Mouse (Mus musculus) heart, embryonic 15.5 days (tissue): ENCODE data around the gene Slc25a12. TPM values are rescaled to one million over a fixed set of nuclear protein-coding genes. Genes with fewer than 3 reads are reported as not detected.

Experiments
- ATAC-seq: fragments of 200-750 bp; cut with Nextera tagmentation; replicated peaks from 2 replicates; pipeline ENCODE4 v1.8.0; 2017; ENCODE audit warnings: low read depth, moderate TSS enrichment; ENCODE audit not compliant: insufficient number of reproducible peaks, insufficient read depth, low FRiP score
- H3K27ac ChIP-seq: fragments of 300-500 bp; sonication (generic); 2 replicates; pipeline ENCODE4 v1.5.1; 2015; ENCODE audit warnings: mild to moderate bottlenecking, inconsistent platforms
- H3K27me3 ChIP-seq: fragments of 300-500 bp; sonication (generic); 2 replicates; pipeline ENCODE4 v1.6.1; 2015; ENCODE audit warnings: inconsistent platforms
- H3K36me3 ChIP-seq: fragments of 300-500 bp; sonication (generic); 2 replicates; pipeline ENCODE4 v1.6.1; 2015; ENCODE audit warnings: mild to moderate bottlenecking, inconsistent platforms
- H3K4me1 ChIP-seq: fragments of 300-500 bp; sonication (generic); replicated peaks from 2 replicates; pipeline ENCODE4 v1.6.1; 2015; ENCODE audit warnings: inconsistent platforms
- H3K4me2 ChIP-seq: fragments of 300-500 bp; sonication (generic); 2 replicates; pipeline ENCODE4 v1.6.1; 2015; ENCODE audit warnings: inconsistent platforms, mild to moderate bottlenecking, moderate library complexity
- H3K4me3 ChIP-seq: fragments of 300-500 bp; sonication (generic); 2 replicates; pipeline ENCODE4 v1.5.1; 2015; ENCODE audit warnings: mild to moderate bottlenecking, inconsistent platforms
- H3K9ac ChIP-seq: fragments of 300-500 bp; sonication (generic); 2 replicates; pipeline ENCODE4 v1.6.1; 2015; ENCODE audit warnings: mild to moderate bottlenecking, inconsistent platforms
- H3K9me3 ChIP-seq: fragments of 300-500 bp; sonication (generic); replicated peaks from 2 replicates; pipeline ENCODE4 v1.6.1; 2016; ENCODE audit warnings: inconsistent platforms
- WGBS: fragments of 180-500 bp; shearing (Covaris S2); methylation state at CpG from one replicate; pipeline ENCODE4 v1.1.7; 2015; ENCODE audit warnings: mixed read lengths; 5-methylcytosine and 5-hydroxymethylcytosine counted together
- polyA plus RNA-seq: library from polyadenylated mRNA; unstranded; fragments of >200 nt; fragmentation: Nextera tagmentation; extraction: Ambion mirVana; gene quantifications from 2 replicates; pipeline ENCODE4 v1.2.1, GENCODE M21; 2015

The Slc25a12 gene
- polyA plus RNA-seq, 1 experiment from 2014 or later = 107 TPM

DNA sequence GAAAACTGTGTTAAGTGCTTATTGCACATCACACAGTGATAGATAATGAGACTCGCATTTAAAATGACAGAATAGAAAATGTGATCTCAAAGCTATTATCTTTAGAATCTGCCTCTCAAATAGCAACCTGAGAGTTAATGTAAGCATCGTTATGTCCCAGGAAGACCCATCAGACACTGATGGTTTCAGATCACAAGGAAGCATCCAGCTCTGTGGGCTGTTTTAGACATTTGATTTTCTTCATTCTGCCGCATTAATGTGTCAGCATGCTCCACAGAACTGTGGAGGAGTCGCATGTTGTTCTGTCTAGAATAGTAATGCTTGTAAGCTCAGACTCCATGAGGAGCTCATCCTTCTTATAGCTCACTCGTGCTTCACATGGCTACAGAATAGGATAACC lies 121.5 kb downstream of the Slc25a12 start:
- WGBS = 88% methylated on average over 5 of the region's 5 CpGs
- peaks cover 26% of the 10 kb centered on the region for H3K36me3 ChIP-seq

DNA sequence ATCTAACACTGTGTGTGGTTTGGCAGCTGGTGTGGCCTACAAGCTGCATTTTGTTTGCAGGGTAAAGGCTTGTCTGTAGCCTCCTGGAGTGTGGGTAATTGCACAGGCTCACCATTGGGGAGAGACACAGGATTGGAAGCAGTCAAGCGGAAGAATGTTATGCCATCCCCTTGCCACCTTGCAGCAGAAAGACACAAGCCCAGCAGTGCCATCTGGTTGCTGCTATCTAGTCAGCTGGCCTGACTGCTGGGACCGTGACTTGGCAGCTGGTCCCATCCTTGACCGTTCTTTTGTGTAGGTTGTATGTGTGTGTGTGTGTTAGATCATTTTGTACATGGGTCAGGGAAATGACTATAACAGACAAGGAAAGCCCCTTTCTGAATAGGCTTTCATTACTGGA lies 122.1 kb downstream of the Slc25a12 start:
- H3K9ac ChIP-seq = no peak overlapping the region
- 79% methylated on average over 3 of the region's 3 CpGs for WGBS

More for the DNA sequence above, 121.5 kb downstream of the Slc25a12 start:
- no peak overlapping the region for H3K27ac ChIP-seq
- H3K9ac ChIP-seq = no peak overlapping the region
- no peaks in the 10 kb centered on the region for H3K9me3 ChIP-seq
- no peak overlapping the region for H3K4me3 ChIP-seq
- H3K27me3 ChIP-seq = no peaks in the 10 kb centered on the region
- no peaks in the 10 kb centered on the region for H3K4me1 ChIP-seq
- ATAC-seq = no peak
- no peak overlapping the region for H3K4me2 ChIP-seq

DNA sequence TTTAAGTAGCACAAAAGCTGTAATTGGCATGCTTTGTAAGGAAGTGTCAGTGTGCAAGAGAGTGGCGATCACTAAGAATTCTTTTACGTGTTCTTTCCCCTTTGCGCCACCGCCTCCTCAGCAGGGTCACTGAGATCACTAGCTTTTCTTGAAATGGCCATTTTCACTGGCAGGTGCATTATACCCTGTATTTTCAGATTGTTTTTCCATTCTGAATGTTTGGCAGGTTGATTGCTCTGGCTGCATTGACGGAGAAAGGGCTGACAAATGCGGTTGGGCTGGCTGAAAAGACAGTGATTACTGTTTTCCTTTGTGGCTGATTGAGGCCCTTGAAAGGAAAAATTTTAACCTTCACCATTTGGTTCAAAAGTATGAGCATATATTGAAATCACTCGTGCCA lies 122.7 kb downstream of the Slc25a12 start:
- ATAC-seq = no peak
- 91% methylated on average over 7 of the region's 7 CpGs for WGBS
- Histone ChIP-seq H3K36me3 (peaks cover 13% of the 10 kb centered on the region), H3K4me1 (no peaks in the 10 kb centered on the region), H3K27ac (no peak overlapping the region), H3K4me2 (no peak overlapping the region), H3K9me3 (no peaks in the 10 kb centered on the region), H3K27me3 (no peaks in the 10 kb centered on the region), H3K4me3 (no peak overlapping the region), H3K9ac (no peak overlapping the region)

More for the DNA sequence above, 122.1 kb downstream of the Slc25a12 start:
- no peak overlapping the region for H3K4me3 ChIP-seq
- H3K4me1 ChIP-seq = no peaks in the 10 kb centered on the region
- no peaks in the 10 kb centered on the region for H3K9me3 ChIP-seq
- peaks cover 19% of the 10 kb centered on the region for H3K36me3 ChIP-seq
- no peak for ATAC-seq
- no peak overlapping the region for H3K27ac ChIP-seq
- no peak overlapping the region for H3K4me2 ChIP-seq
- H3K27me3 ChIP-seq = no peaks in the 10 kb centered on the region

DNA sequence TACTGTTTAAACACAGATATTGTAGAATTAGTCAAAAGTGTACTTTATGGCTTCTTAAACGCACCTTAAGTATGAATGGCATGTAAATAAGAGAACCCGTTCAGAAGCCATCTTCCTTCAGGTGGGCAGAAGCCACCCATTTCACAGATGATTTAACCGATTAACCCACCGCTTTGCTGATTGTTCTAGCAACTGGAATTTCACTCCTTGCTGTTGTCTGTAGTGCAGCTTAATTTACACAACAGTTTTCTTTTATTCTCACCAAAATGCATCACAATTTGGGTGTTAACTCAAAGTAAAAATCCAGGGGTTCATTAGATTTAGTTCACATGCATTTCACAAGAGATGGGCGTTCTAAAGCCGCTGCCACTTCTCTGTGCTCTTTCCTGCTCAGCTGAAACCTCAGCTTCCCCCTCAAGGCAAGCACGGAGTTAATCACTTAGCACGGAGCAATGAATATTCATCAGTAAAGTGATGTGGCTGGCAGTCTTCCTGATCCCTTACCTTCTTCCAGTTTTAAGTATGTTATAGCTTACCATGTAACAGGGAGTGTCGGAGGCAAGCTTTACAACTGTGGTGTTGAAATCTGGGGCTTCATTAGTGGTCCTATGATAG lies 124.4 kb downstream of the Slc25a12 start:
- Histone ChIP-seq H3K4me1 (no peaks in the 10 kb centered on the region), H3K4me3 (no peak overlapping the region), H3K4me2 (no peak overlapping the region), H3K9ac (no peak overlapping the region), H3K27ac (no peak overlapping the region), H3K36me3 (peaks cover 7% of the 10 kb centered on the region; the same call in 1 of the 2 replicates), H3K9me3 (no peaks in the 10 kb centered on the region), H3K27me3 (no peaks in the 10 kb centered on the region)
- no peak for ATAC-seq
- 83% methylated on average over 9 of the region's 9 CpGs for WGBS

DNA sequence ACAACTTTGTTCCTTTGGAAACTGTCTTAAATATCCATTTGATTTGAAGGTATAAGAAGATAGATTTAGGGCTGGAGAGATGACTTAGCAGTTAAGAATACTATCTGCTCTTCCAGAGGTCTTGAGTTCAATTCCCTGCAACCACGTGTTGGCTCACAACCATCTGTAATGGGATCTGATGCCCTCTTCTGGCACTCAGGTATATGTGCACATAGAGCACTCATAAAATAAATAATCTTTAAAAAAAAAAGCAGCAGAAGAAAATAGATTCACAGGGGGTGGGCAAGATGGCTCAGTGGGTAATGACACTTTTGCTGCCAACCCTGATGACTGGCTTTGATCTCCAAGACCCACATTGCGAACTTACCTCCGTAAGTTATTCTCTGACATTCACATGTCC lies 125.4 kb downstream of the Slc25a12 start:
- Histone ChIP-seq H3K27me3 (no peaks in the 10 kb centered on the region), H3K9ac (no peak overlapping the region), H3K4me2 (no peak overlapping the region), H3K4me3 (no peak overlapping the region), H3K27ac (no peak overlapping the region), H3K4me1 (no peaks in the 10 kb centered on the region), H3K9me3 (no peaks in the 10 kb centered on the region), H3K36me3 (peaks cover 7% of the 10 kb centered on the region; the same call in 1 of the 2 replicates)
- ATAC-seq = no peak
- WGBS = 90% methylated on average over 3 of the region's 3 CpGs

DNA sequence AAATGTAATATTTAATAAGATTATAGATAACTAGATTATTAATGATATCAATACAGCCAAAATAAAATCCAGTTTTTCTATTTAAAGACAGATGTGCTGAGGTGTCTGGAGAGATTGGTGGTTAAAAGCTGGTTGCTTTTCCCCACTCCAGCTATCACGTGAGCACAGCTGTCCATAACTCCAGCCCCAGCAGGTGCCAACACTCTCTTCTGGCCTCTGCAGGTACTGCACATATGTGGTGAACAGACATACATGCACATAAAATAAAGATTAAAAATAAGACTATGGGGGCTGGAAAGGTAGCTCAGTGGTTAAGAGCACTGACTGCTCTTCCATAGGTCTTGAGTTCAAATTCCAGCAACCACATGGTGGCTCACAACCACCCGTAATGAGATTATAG lies 126.0 kb downstream of the Slc25a12 start:
- peaks cover 7% of the 10 kb centered on the region; the same call in 1 of the 2 replicates for H3K36me3 ChIP-seq
- no peaks in the 10 kb centered on the region for H3K4me1 ChIP-seq
- no peak overlapping the region for H3K4me3 ChIP-seq
- H3K27ac ChIP-seq = no peak overlapping the region
- 91% methylated on average over 2 of the region's 2 CpGs for WGBS
- no peak overlapping the region for H3K4me2 ChIP-seq
- H3K9me3 ChIP-seq = no peaks in the 10 kb centered on the region
- no peak for ATAC-seq
- H3K27me3 ChIP-seq = no peaks in the 10 kb centered on the region
- no peak overlapping the region for H3K9ac ChIP-seq

DNA sequence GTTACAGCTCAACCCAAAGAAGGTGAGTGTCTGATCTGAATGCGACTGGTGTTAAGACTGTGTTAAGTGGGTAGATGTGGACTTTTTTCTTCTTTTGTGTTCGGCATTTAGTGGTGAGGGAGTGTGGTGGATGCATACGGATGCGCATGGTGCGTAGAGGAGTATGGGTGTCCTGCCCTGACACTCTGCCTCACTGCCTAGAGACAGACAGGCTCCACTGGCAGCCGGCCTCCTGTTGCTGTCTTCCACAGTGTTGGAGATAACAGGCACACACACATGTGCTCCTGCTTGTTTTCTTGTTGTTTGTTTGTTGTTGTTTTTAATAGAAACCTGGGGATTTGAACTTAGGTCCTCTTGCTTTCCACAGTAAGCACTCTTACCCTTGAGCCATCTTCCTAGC lies 131.5 kb downstream of the Slc25a12 start:
- WGBS = 94% methylated on average over 6 of the region's 6 CpGs
- Histone ChIP-seq H3K4me3 (no peak overlapping the region), H3K9me3 (no peaks in the 10 kb centered on the region), H3K9ac (no peak overlapping the region), H3K27me3 (no peaks in the 10 kb centered on the region), H3K4me1 (0 out of 2 replicates have a peak, but pooled peaks cover 4% of the 10 kb centered on the region), H3K27ac (no peak overlapping the region), H3K36me3 (peaks cover 9% of the 10 kb centered on the region), H3K4me2 (no peak overlapping the region)
- no peak for ATAC-seq

DNA sequence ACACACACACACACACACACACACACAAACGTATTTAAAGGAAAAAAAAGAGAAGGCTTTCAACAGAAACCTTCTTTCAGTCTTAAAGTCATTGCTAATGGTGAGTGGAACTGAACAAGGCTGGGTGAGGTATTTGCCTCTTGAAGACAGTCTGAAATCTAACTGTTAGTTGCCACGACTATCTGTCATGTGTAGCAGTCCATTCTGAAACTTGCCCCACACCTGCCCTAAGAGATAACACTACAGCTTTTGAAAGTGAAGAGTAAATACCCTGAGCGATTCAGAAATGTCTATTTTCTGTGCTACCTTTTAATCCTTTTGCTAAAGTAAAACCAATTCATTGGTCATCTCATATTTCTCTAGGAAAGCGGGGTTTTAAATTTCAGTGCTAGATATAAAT lies 132.1 kb downstream of the Slc25a12 start:
- H3K4me1 ChIP-seq = 0 out of 2 replicates have a peak, but pooled peaks cover 4% of the 10 kb centered on the region
- no peak overlapping the region for H3K27ac ChIP-seq
- no peaks in the 10 kb centered on the region for H3K27me3 ChIP-seq
- peaks cover 9% of the 10 kb centered on the region for H3K36me3 ChIP-seq
- no peaks in the 10 kb centered on the region for H3K9me3 ChIP-seq
- no peak overlapping the region for H3K4me2 ChIP-seq
- no peak overlapping the region for H3K4me3 ChIP-seq
- whole genome bisulfite sequencing = 82% methylated on average over 4 of the region's 4 CpGs
- H3K9ac ChIP-seq = no peak overlapping the region
- ATAC-seq = no peak

DNA sequence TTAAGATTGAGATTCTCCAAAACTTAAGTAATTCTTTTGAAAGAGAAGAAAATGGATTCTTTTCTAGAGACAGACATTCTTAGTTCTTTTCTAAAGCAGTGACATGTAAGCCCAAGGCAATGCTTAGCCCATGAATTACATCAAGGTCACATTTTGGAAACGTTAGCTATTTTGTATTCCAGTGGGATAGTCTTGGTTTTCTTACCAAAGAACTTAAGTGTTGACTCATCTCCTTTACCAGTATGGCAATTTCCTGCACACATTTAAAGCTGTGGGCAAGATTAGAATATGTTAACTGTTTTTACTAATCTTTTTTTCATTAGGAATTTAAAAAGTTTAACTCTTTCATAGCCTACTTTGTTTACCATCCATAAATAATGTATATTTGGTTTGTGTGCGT lies 134.6 kb downstream of the Slc25a12 start:
- no peak for ATAC-seq
- Histone ChIP-seq H3K4me3 (no peak overlapping the region), H3K9ac (no peak overlapping the region), H3K27ac (no peak overlapping the region), H3K36me3 (peaks cover 12% of the 10 kb centered on the region), H3K4me1 (0 out of 2 replicates have a peak, but pooled peaks cover 4% of the 10 kb centered on the region), H3K9me3 (no peaks in the 10 kb centered on the region), H3K27me3 (no peaks in the 10 kb centered on the region), H3K4me2 (no peak overlapping the region)
- 77% methylated on average over 2 of the region's 2 CpGs for WGBS

DNA sequence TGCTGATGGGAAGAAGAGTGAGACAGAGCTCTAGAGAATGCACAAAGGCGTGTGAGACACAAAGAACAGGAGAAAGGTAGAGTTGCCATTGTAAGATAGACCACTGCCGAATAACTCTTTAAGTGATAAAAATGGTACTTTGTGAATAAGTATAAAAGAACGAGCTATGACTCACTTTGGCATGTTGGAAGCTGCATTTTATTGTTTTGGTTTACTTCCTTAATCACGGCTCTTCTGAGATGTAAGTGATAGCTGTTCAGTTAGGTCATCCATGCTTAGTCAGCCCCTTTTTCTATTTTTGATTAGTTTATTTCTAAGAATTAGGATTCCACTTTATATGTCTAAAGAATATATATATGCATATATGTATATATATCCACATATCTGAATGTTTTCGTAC lies 135.6 kb downstream of the Slc25a12 start:
- Histone ChIP-seq H3K36me3 (peaks cover 12% of the 10 kb centered on the region), H3K9ac (no peak overlapping the region), H3K9me3 (no peaks in the 10 kb centered on the region), H3K4me1 (0 out of 2 replicates have a peak, but pooled peaks cover 4% of the 10 kb centered on the region), H3K27ac (no peak overlapping the region), H3K4me2 (no peak overlapping the region), H3K4me3 (no peak overlapping the region), H3K27me3 (no peaks in the 10 kb centered on the region)
- WGBS = 72% methylated on average over 5 of the region's 5 CpGs
- ATAC-seq = no peak

DNA sequence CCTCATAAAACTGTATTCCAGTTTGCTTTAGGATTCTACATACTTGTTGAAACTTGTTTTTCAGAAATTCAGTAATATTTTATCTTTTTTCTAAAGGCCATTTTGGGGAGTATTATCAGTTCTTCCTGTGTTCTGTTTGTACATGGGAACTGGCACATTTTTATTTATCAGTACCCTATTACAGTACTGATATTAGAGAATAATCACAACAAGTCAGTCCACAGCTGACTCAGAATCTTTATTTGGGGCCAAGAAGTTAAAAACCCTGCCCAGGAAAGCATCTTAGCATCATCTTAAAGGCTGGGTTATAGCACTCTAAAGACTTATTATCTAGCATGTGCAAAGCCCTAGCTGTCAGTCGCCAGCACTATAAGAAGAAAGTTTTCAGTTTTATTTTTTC lies 137.9 kb downstream of the Slc25a12 start:
- ATAC-seq = no peak
- H3K9ac ChIP-seq = no peak overlapping the region

DNA sequence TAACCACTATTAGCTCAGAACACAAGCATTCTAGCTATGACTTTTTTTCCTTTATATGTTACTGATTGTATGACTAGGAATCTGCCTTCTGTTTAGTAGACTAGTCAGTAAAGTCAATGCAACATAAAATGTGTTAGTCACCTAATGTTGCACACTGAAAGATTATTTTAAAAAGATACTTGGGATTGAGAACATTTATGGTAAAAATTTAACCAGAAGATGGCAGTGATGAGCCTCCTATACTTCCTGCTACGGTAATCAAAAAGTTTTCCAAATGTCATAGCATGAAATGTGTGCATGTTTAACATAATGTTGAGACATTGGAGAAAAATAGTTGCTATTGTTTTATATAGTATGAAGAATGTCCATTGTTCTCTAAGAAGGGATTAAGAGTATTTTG lies 140.2 kb downstream of the Slc25a12 start:
- no peaks in the 10 kb centered on the region for H3K9me3 ChIP-seq
- H3K4me2 ChIP-seq = no peak overlapping the region
- no peak overlapping the region for H3K4me3 ChIP-seq
- peaks cover 29% of the 10 kb centered on the region for H3K36me3 ChIP-seq
- WGBS = 38% methylated on average over 1 of the region's 1 CpGs
- no peak overlapping the region for H3K9ac ChIP-seq
- 0 out of 2 replicates have a peak, but pooled peaks cover 2% of the 10 kb centered on the region for H3K4me1 ChIP-seq
- no peaks in the 10 kb centered on the region for H3K27me3 ChIP-seq
- ATAC-seq = no peak
- H3K27ac ChIP-seq = no peak overlapping the region

More for the DNA sequence above, 137.9 kb downstream of the Slc25a12 start:
- Histone ChIP-seq H3K4me3 (no peak overlapping the region), H3K4me1 (0 out of 2 replicates have a peak, but pooled peaks cover 4% of the 10 kb centered on the region), H3K27me3 (no peaks in the 10 kb centered on the region), H3K4me2 (no peak overlapping the region), H3K36me3 (peaks cover 11% of the 10 kb centered on the region), H3K27ac (no peak overlapping the region), H3K9me3 (no peaks in the 10 kb centered on the region)
- 84% methylated on average over 1 of the region's 1 CpGs for WGBS
